Mouse (Mus musculus) layer of hippocampus, adult 2 months (tissue): ENCODE measurements around the gene 9530068E07Rik. TPM values are rescaled to one million over a fixed set of nuclear protein-coding genes. Genes with fewer than 3 reads are reported as not detected.
"Not testable (repeated sequence)": the region's sequence is repeated elsewhere in the genome, so short reads cannot be mapped to it uniquely, and the experiment has no call there.

Experiments
- DNase-seq, 2 experiments: peaks; one replicate each; pipeline ENCODE4 v3.0.0; 2022; ENCODE audit warnings: low spot score in 2 of 2
- H3K27ac ChIP-seq: fragments of 200-600 bp; 2 replicates; pipeline ENCODE4 v1.8.1; 2022
- H3K4me3 ChIP-seq: fragments of 200-600 bp; 2 replicates; pipeline ENCODE4 v1.8.1; 2022; ENCODE audit warnings: mild to moderate bottlenecking
- CTCF ChIP-seq: fragments of 200-600 bp; conservative IDR thresholded peaks from 2 replicates; pipeline ENCODE4 v1.8.1; 2022; ENCODE audit warnings: antibody characterized with exemption, mild to moderate bottlenecking, moderate library complexity
- total RNA-seq, 2 experiments: library from RNA; stranded (reverse); gene quantifications; 2 replicates each; pipeline ENCODE4 v1.2.3; 2021

The 9530068E07Rik gene
- total RNA-seq, 2 experiments from 2014 or later = 61.3 to 65.5 TPM

- H3K4me3 ChIP-seq = no peak overlapping the region
- DNase-seq = no peak
- TF ChIP-seq CTCF = peak; percentile 87
- H3K27ac ChIP-seq = no peak overlapping the region
Measured at GRCm38 (mm10) chr11:52384667-52385066, 11.6 kb upstream of the 9530068E07Rik start.

- H3K27ac ChIP-seq = no peak overlapping the region
- no peak overlapping the region for H3K4me3 ChIP-seq
- TF ChIP-seq CTCF = no peak
- no peak for DNase-seq
Measured at GRCm38 (mm10) chr11:52386892-52387291, 9.3 kb upstream of the 9530068E07Rik start.

- Histone ChIP-seq H3K4me3 (no peak overlapping the region), H3K27ac (no peak overlapping the region)
- TF ChIP-seq CTCF = no peak
- DNase-seq = no peak
Measured at GRCm38 (mm10) chr11:52388150-52388549, 8.1 kb upstream of the 9530068E07Rik start.

- DNase-seq, H3K27ac ChIP-seq, H3K4me3 ChIP-seq: not testable (repeated sequence)
Measured at GRCm38 (mm10) chr11:52388979-52389378, 7.2 kb upstream of the 9530068E07Rik start.

GRCm38 (mm10) chr11:52389933-52390332, 6.3 kb upstream of the 9530068E07Rik start:
- TF ChIP-seq CTCF = no peak
- Histone ChIP-seq H3K27ac (no peak overlapping the region), H3K4me3 (no peak overlapping the region)

DNA sequence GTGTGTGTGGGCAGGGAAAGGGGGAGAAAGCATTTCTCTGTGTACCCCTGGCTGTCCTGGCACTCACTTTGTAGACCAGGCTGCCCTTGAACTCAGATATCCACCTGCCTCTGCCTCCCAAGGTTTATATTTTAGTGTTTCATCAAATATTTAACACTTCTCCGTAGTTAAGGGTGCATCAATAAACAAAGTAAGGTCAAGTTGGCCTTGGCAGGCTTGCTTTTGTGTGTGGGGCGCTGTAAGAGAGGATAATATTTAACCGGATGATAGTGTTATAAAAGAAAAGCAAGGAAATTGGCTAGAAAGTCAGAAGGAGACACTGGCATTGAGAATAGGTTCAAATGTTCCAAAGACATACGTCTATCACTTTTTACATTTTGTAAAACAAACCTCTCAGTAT, 1.7 kb upstream of the 9530068E07Rik start:
- no peak for DNase-seq
- TF ChIP-seq CTCF = no peak
- Histone ChIP-seq H3K27ac (no peak overlapping the region), H3K4me3 (no peak overlapping the region)

More at GRCm38 (mm10) chr11:52389933-52390332, 6.3 kb upstream of the 9530068E07Rik start:
- DNase-seq = no peak

- H3K27ac ChIP-seq = no peak overlapping the region
- no peak for DNase-seq
- H3K4me3 ChIP-seq = no peak overlapping the region
- TF ChIP-seq CTCF = peak; percentile 58
Measured at GRCm38 (mm10) chr11:52395343-52395742, 885 bp upstream of the 9530068E07Rik start.

DNA sequence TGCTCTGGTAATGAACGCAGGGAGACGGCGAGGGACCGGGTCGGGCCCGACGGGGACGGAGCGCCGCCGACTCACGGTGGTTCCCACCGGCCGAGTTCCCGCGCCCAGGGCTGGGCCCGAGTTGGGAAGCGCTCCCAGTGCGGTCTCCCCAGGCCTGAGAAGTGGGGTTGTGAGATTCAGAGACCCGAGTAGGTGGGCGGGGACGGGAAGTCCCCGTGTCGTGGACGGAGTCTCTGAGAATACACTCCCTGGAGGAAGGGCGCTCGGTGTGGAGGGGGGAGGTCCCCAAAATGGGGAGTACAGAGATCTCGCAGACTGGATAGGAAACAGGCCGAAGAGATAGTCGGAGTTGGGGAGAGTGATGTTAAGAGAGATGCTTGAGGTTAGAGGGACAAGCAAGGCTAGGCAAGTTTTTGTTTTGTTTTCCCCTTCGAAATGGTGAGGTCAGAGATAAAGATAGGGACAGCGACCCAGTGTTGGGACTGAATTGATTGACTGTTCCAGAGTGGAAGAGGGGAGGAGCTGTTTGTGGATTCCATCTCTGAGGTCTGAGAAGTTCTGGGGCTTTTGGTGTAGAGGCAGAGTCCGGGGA, 465 bp downstream of the 9530068E07Rik start:
- TF ChIP-seq CTCF = no peak
- Histone ChIP-seq H3K27ac (peak overlapping the region; percentile 99), H3K4me3 (peak overlapping the region; percentile 100)
- peak in 1 of 2 experiments; percentile 22 for DNase-seq

DNA sequence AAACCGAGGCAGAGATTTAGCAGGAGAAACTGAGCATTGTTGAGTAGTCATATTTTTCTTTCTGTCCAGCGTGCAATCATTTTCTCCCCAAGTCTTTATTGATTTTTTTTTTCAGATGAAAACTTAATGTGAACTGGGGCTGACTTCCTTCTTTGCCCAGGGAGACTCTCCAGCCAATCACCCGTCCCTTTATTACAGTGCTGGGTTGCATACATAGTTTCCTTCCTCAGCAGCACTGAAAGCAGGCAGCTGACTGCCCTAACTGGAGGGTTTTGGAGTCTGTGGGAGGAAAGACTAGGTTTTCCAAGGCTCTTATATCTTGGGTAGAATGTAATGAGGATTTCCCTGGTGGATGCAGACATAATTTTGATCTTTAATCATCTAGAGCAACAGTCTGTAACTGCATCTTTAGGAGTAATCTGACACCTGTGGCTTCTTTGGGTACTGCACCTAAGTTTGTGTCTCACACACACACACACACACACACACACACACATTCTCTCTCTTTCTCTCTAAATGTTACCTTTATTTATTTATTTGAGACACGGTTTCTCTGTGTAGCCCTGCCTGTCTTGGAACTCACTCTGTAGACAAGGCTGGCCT, 1.3 kb downstream of the 9530068E07Rik start:
- DNase-seq = no peak
- TF ChIP-seq CTCF = peak; percentile 46
- Histone ChIP-seq H3K4me3 (peak overlapping the region; percentile 100), H3K27ac (no peak overlapping the region)

DNA sequence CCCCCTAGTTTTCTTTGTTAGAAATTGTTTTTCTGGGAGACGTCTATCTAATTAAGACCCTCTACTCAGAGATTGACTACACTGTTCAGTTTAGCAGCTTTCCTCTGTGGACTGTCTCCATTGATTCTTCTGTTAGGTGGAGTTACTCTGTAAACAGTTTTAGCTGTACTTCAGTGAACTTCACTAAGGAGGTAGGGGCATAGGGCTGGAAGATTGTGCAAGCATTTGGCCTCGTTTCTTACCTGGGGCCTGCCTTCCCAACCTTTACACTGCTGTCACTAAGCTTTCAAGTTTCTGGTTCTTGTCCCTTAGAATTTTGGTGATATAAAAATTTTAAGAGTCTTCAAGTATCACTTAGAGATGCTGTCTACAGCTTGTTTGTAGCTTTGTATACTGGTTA, 5.2 kb downstream of the 9530068E07Rik start:
- no peak overlapping the region for H3K4me3 ChIP-seq
- DNase-seq = no peak
- H3K27ac ChIP-seq = no peak overlapping the region
- TF ChIP-seq CTCF = no peak

DNA sequence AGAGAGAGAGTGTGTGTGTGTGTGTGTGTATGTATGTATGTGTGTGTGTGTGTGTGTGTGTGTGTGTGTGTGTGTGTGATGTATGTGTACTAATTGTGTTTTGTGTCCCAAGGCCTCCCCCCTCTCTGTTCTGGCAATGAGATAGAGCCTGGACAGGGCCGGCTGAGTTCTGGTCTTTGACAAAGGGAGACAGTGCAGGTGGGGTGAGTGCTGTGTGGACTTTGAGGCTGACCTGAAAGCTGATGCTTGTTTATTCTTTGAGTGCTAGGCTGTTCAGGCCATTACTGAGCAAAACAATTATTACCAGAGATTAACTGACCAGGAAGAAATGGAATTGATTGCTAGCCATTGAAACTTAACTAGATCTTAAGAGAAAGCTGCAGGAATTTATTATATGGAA, 6.3 kb downstream of the 9530068E07Rik start:
- Histone ChIP-seq H3K27ac (no peak overlapping the region), H3K4me3 (no peak overlapping the region)
- TF ChIP-seq CTCF = no peak
- DNase-seq = no peak

DNA sequence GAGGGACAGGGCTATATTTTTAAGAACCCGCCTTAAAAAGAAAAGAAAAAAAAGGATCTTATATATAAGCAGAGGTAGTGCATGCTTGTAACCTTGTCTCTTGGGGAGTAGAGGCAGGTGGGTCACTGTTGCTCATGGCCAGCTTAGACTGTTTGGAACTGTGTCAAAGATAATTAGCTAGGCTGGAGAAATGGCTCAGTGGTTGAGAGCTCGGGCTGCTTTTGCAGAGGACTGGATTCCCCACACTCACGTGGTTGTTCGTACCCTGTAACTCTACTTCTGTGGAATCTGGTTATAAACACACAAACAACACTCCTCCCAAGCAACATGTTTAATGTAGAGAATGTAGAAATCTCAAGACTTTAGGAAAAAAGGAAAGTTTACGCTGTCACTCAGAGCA, 8.0 kb downstream of the 9530068E07Rik start:
- Histone ChIP-seq H3K4me3 (no peak overlapping the region), H3K27ac (no peak overlapping the region)
- no peak for DNase-seq
- TF ChIP-seq CTCF = no peak

GRCm38 (mm10) chr11:52405196-52405688, 9.0 kb downstream of the 9530068E07Rik start:
- H3K27ac ChIP-seq = no peak overlapping the region
- no peak overlapping the region for H3K4me3 ChIP-seq
- TF ChIP-seq CTCF = no peak
- DNase-seq = no peak

DNA sequence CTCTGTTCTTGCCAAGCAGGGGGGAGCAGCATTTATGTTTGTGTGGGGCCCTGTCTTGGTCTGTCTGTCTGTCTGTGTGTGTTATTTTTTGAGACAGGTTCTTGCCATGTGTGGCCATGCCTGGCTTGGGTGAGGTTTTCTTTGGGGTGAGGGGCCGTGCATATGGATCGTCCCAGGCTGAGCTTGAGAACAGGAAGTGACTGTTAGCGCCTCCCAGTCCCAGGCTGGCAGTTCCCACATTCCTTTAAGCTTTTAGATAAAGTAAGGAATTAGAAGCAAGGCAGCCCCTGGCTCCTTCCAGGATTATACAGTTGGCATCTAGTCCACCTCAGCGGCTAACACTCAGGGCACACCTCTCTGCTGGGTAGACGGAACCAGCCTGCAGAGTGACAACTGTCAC, 13.1 kb downstream of the 9530068E07Rik start:
- Histone ChIP-seq H3K27ac (no peak overlapping the region), H3K4me3 (no peak overlapping the region)
- no peak for TF ChIP-seq CTCF
- no peak for DNase-seq
